Mouse (Mus musculus): ENCODE data around the gene Gpr88. TPM values are rescaled to one million over a fixed set of nuclear protein-coding genes. Genes with fewer than 3 reads are reported as not detected.

Gene Gpr88
- total RNA-seq, 2 experiments from 2014 or later, result 58.0 to 83.2 TPM

- intact Hi-C loops (cut with DNase I), result no loop called here
- DNase-seq (ENCODE audit: extremely low spot score in 1 of 2, low spot score in 2 of 2), result no peak
Observed at GRCm38 (mm10) chr3:116209214-116209613, 44.1 kb downstream of the Gpr88 start.

- intact Hi-C loops (cut with DNase I), result no loop called here
- no peak for DNase-seq (ENCODE audit: extremely low spot score in 1 of 2, low spot score in 2 of 2)
Observed at GRCm38 (mm10) chr3:116206306-116206834, 46.9 kb downstream of the Gpr88 start.

DNA sequence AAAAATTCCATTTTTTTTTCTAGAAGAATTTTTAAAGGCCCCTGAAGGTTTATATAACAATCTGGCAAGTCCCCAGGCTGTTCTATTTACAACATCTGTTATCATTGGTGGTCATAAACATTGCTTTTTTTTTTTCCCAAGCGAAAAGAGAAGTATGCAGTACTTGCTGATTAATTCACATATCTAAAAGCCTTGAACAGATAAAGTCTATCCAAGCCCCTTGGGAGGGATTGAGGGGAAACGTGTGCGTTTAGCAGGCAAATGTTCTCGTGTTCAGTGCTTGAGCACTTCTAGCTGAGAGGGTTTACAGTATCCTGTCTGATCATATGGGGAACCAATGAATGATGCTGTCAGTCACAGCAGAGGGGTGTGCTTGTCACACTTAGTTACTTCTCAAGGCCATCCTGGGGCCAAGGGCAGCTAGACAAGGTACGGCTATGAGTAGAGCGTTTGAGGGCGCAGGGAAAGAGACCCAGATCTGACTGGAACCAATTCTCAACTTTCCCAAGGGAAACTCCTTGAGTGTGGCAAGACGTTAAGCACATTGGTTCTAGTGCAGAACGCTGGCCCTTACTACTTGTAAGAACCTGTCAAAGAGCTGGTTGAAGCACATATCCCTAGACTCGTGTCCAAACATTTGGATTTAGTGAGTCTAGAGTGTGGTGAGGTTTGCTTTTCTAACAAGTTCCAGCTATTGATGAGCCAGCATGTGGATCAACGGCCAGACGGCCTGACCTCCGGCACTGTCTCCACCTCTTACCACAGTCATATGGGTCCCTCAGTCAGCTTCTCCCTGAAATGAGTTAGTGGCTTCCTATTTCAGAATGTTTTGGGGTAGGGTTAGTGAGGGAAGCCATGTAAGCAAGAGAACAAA, 47.7 kb downstream of the Gpr88 start:
- intact Hi-C loops (cut with DNase I), result no loop called here
- DNase-seq (ENCODE audit: extremely low spot score in 1 of 2, low spot score in 2 of 2), result no peak

DNA sequence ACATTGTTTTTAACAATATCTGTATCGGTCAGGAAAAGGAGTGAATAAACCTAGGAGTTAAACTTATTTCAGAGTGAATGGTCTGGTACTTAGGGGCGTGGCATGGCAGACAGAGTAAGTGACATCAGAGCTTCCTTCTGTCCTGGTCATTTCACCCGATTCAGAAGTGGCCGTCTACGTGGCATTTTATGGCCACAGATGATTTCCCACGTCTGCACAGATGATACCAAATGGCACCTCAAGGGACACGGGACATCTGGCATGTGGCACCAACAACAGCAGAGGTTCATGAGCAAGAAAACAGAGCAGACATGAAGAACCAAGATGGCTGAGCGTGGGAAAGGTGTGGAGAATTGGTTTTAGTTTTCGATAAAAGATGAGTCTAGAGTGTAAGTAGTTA, 48.7 kb downstream of the Gpr88 start:
- intact Hi-C loops (cut with DNase I), result no loop called here
- no peak for DNase-seq (ENCODE audit: extremely low spot score in 1 of 2, low spot score in 2 of 2)

- DNase-seq (ENCODE audit: extremely low spot score in 1 of 2, low spot score in 2 of 2), result no peak
- intact Hi-C loops (cut with DNase I), result no loop called here
Observed at GRCm38 (mm10) chr3:116203942-116204341, 49.4 kb downstream of the Gpr88 start.

DNA sequence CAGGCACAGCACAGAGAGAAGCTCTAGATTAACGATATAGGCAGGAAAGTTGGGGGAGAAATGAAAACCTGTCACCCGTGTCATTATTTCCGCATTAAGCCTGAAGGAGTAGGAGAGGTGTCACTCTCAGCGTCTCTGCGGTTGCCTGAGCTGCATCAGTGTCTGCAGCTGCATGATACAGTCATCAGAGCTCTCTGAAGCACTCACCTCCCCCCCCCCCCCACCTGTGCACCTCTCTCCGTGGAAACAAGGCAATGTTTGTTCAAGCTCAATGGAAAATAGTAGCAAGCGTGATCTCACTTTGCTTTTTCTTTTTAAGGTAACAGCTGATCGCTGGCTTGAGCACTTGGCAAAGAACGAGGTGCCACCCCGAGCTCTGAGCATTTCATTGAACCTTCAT, 53.2 kb downstream of the Gpr88 start:
- intact Hi-C loops (cut with DNase I), result no loop called here

More for the DNA sequence above, 53.2 kb downstream of the Gpr88 start:
- DNase-seq (ENCODE audit: extremely low spot score in 1 of 2, low spot score in 2 of 2), result no peak

Other genes starting within 250 kb of the Gpr88 start
- 10 to 100 TPM; 24.8 to 31.7 TPM for gene Slc30a7, start 246.1 kb downstream of the Gpr88 start, total RNA-seq (2021)
- 10 to 100 TPM; 62.4 to 67.1 TPM for gene Extl2, start 246.0 kb downstream of the Gpr88 start, total RNA-seq (2021)
- 10 to 100 TPM; 37.6 to 39.3 TPM for gene Vcam1, start 123.8 kb downstream of the Gpr88 start, total RNA-seq (2021)
- 1 to 10 TPM; 2.2 to 3.2 TPM for gene Cdc14a, start 170.5 kb upstream of the Gpr88 start, total RNA-seq (2021)

All from left cerebral cortex, postnatal 10 days (tissue).